Mouse (Mus musculus): ENCODE measurements around the gene Col12a1.
"Not testable (repeated sequence)": the region's sequence is repeated elsewhere in the genome, so short reads cannot be mapped to it uniquely, and the experiment has no call there.

Gene Col12a1

DNA sequence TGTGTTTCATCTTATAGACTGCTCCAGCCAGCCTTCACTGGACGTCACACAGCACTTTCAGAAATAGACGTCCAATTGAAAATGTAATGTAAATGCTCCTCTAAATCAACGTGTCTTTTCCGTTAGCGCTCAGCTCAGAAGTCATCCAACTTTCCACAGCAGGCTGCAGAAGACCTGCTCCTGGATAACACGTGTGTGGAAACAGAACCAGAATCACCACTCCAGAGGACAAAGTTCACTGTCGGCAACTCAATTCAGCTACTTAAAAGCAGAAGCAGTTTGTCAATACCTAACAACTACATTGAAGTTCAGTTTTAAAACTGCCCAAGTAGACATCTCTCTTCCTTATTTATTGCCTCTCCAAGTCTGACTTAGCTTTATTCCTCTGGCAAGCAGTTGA, 29.3 kb downstream of the Col12a1 start:
- no peak for DNase-seq

- no peak for DNase-seq
These were observed 31.4 kb downstream of the Col12a1 start for GRCm38 (mm10) chr9:79687227-79687626.

DNA sequence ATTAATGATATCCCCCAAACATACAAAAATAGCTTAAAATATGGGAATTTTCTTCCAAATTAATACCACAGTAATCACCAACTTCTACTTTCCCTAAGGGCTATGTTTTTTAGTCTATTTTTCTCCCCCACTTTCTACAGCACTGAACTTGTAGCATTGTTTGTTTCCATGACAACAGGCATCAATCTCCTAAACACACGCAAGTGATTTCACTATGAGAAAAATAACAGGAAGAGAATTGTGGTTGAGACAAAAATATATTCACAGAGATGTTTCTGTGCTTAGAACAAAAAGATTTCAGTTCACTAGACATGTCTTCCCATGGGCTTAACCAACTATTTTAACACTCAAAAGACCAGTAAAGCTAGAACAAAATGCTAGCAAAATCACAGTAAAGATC, 32.6 kb downstream of the Col12a1 start:
- DNase-seq: no peak

DNA sequence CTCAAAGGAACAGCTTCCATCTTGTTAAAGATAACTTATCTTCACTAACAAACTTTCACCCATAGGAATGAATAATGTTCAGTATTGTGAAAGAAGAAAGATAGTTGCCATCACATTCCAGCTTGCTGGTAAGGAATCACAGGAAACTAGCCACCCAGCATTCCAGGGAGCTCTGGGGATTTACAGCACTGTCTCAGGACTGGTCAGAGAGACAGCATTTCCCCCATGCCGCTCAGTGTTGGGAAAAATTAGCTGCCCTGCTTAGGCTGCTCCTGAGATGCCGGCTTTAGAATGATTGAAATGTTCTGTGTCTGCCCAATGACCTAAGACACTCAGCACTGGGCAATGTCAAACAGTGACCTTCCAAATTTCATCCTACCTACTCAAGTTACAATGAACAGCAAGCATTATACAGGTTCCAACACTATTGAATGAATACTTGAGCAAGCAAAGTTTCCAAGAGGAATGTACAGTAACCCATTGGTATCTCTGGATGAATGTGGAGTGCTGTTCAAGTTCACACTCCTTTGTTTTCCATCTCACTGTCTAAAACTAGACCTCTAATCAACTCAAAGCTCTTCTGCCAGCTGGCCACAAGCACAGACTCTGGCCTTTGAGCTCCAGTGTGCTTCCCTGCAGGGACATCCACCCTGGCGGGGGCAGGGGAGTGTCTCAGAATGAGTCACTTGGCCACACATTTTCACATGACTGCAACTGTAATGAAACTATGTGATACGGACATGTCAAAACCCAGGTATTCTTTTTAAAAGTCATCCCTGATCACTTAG, 38.0 kb downstream of the Col12a1 start:
- DNase-seq: no peak

DNA sequence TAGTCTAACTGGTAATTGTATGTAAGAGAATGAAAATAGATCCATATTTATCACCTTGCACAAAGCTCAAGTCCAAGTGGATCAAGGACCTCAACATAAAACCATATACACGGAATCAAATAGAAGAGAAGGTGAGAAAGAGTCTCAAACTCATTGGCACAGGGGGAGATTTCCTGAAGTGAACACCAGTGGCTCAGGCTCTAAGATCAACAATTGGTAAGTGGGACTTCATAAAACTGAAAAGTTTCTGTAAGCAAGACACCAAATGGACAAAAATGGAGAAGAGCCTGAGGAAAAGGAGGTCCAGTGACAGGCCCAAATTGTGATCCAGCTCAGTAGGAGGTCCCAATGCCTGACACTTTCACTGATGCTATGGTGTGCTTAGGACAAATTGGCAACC, 49.8 kb downstream of the Col12a1 start:
- DNase-seq: not testable (repeated sequence)

DNA sequence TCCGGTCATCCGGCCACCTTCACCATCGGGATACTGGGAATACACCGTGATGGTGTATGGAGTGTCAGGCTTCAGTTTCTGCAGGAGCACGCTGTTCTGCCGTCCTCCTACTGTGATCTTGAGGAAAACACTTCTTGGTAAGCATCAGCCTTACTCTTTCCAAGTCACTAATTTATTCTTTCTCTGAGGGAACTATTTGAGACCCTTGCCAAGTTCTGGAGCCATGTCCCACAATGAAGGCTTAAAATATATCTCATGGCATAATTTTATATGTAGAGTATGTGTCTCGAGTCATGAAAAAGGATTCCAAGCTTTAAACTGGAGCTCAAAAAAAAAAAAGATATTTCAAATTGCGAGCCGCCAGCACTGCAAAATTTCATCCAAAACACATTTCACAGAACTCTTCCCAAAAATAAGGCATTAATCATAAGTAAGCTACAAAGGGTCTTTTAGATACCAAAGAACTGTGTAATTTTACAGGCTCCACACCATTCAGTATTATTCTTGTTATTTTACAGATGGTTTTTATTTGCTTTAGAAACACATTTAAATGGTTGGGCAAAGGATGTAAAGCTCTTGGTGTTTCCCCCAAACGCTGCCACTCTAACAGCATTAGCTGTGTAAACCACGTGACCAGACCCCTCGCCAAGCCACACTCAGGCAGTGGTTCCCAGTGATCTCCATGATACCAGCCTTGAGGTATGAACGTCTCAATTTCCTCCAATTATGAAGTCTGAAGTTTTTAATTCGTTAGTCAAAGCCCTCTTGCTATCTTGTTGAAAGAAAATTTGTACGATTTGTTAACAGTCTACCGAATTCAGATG, 65.1 kb downstream of the Col12a1 start:
- no peak for DNase-seq

DNA sequence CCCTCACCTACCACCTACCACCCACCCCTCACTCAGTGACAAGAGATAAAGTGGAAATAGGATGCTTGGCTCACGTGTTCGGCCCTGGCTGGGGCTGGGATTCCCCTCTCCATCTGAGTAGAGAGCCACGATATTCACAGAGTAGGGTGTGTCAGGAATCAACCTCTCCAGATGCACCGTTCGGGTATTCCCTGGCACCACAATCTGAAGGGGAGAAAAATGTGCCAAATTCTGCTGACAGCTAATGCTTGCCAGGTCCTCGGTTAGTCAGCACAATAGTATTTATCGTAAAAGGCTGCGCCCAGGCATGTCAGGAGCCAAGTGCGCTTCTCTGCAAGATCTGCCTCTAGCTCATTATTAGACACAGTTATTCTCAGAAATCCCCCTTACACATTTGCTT, 70.0 kb downstream of the Col12a1 start:
- DNase-seq: no peak

GRCm38 (mm10) chr9:79645757-79646156, 72.9 kb downstream of the Col12a1 start:
- DNase-seq: no peak

DNA sequence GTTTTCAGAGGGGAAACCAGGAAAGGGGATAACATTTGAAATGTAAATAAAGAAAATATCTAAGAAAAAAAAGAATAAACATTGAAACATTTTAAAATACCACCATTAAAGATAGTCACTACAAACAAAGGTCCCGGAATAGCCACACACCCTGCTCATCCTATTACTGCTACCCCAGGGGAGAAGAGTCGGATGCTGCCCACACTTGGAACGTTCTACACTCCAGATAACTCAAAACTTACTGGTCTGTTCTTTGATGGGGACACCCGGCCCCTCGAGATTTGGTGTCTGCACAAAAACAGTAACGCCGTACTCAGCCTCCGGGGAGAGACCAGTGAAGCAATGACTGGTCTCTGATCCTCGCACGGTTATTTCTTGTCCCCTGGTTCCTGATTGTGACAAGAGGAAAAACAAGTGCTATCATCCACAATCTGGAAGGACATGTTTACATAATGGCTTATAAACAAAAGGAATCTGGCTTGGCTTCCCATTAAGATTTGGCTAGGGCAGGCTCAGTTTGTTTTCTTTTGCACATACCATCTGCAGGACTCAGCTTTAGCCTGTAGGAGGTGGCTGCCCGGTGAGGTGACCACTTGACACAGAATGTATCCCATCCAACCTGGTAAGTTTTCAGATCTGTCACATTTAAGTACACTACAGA, 79.1 kb downstream of the Col12a1 start:
- no peak for DNase-seq

DNA sequence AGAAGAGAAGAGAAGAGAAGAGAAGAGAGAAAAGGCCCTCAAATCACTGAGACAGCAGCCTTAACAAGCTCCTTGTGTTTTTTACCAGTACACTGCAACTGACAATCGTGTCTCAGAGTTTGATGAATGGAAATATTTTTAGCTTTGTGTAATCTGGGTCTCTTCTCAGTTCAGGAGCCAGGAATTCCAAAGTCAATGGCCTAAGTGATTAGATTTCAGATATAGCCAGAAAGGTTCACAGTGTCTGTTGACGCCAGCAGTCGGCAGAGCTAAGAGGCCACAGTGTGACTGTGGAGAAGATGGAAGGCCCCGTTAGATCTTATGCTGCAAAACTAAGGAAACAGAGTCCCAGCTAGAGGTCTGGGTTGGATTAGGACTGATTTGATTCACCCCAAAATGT, 80.8 kb downstream of the Col12a1 start:
- no peak for DNase-seq

DNA sequence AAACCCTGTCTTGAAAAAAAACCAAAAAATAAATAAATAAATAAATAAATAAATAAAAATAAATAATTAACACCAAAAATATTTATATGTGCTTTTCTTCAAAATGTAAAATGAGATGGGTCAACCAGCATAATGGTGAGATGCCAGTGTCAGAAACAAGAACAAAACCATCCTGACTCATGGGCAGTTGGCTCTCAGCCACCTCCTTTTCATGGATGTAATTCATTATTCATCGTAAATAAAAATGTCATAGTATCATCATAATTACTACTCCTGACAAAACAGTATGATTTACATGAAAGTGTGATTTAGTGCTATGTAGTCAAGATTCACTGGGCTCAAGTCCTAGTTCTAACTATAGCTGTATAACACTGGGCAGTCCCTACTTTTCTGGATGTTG, 84.6 kb downstream of the Col12a1 start:
- no peak for DNase-seq

GRCm38 (mm10) chr9:79631186-79631585, 87.4 kb downstream of the Col12a1 start:
- no peak for DNase-seq

- DNase-seq: no peak
These were observed 99.6 kb downstream of the Col12a1 start for GRCm38 (mm10) chr9:79618839-79619597.

GRCm38 (mm10) chr9:79617336-79617735, 101.3 kb downstream of the Col12a1 start:
- DNase-seq: no peak

- DNase-seq: no peak
These were observed 102.6 kb downstream of the Col12a1 start for GRCm38 (mm10) chr9:79616040-79616439.

DNA sequence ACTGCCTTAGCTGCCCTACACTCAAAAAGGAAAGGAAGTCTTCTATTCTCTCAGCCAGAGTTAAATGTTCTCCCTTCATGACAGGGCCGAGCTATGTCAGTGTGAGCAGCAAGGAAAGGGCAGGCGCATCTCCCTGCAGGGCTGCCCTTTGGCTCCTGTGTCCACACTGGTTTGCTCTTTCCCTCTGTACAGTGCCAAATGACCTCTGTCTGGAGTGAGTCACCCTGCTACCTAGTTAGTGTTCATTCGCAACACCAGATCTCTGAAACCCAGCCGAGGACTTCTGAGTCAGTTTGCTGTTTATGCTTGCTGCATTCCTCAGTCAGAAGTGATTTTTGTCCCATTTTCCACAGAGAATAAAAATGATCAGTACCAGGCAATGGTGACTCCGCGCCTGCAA, 108.3 kb downstream of the Col12a1 start:
- DNase-seq: no peak

DNA sequence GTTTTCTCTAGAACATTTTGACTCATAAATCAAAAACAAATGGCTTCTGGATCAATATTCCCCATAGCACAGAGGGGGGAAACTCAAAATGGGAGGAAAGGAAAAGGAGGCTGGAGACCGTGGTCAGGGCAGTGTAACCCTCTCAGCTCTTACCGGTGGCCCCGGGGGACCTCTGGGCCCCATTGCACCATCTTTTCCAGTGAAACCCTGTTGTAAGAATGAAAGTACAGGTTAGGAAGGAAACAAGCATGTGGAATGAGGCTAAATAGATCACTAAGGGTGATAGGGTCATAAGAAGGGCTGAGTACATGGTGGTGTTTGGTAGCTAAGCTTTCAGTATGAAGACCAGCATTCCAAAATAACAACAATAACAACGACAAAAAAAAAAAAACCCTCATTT, 109.0 kb downstream of the Col12a1 start:
- no peak for DNase-seq

DNA sequence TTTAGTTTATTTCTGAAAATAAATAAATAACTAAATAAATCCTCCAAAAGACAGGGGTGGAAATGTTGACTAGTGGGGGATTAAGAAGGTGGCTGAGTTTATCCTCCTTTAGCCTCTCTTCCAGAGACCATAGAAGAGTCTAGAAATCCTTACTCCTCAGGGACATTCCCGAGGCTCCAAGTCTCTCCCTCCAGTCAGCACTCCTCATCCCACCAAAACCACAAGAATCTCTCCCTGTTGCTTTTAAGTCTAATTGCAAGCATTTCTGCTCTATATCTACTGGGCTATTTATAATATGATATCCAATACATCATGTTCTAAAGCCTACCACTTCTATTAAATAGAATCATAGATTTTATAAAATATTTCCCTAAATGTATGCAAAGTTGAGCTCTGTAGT, 109.8 kb downstream of the Col12a1 start:
- DNase-seq: no peak

DNA sequence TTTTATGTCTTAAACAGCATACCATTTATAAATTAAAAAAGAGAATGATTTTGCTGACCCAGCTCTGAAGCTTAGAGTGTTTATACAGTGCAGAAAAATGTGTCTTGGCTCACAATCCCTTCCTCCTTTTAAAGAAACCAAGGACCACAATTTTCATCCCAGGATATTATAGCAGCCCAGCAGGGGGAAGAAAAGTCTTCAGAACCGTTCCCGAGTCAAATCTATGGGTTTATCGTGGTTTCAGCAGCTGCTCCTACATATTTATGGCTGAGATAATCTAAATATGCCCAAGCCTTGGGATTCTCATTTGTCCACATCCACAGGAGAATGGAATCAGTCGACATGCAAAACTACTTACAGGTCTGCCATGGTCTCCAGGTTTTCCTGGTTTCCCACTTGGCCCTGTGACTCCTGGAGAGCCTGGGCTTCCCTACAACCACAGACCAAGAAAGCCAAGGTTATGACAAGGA, 110.5 kb downstream of the Col12a1 start:
- no peak for DNase-seq

GRCm38 (mm10) chr9:79606122-79606521, 112.5 kb downstream of the Col12a1 start:
- no peak for DNase-seq

- DNase-seq: no peak
These were observed 112.9 kb downstream of the Col12a1 start for GRCm38 (mm10) chr9:79605722-79606121.

DNA sequence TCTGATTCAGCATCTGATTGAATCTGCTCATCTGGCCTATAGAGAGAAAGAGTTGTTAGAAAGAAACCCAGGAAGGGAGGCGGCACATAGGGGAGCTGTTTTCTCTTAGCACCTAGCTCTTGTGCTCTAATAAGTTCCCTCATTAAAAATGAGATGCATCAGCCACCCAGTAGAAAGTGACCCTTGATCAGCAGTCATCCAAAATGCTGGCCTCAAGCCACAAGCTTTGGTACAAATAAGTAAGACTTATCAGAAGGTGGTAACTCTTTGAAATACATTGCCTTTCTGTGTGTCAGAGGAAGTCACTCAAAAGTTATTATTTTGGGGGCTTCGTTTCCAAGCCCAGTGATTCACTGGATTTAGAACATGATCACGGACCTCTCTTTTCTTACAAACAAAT, 114.1 kb downstream of the Col12a1 start:
- DNase-seq: no peak

- no peak for DNase-seq
These were observed 115.2 kb downstream of the Col12a1 start for GRCm38 (mm10) chr9:79603448-79603847.

Measured in thymus, postnatal 36 days (tissue).